Mouse (Mus musculus): Measurements from ENCODE around the gene Gm20538. TPM values are rescaled to one million over a fixed set of nuclear protein-coding genes. Genes with fewer than 3 reads are reported as not detected.

Gm20538 gene
- total RNA-seq (2014; fragmentation: Nextera tagmentation) (not detected in 2 replicates), total RNA-seq (2017) (not detected in 2 replicates), polyA plus RNA-seq (2012) (not detected in 2 replicates)

GRCm38 (mm10) chr19:44552731-44553130, at the start of gene Gm20538:
Gene Gm20538 (minus strand): TSS chr19:44552831.
- Histone ChIP-seq H3K27me3 (ENCODE audit: insufficient read depth, low read length) (no peaks in the 10 kb centered on the region), H3K9me3 (replicated peaks) (no peaks in the 10 kb centered on the region), H3K4me1 (ENCODE audit: insufficient read depth, low read depth, low read length) (peaks cover 20% of the 10 kb centered on the region), H3K36me3 (replicated peaks) (peaks cover 62% of the 10 kb centered on the region), H3K4me3 (ENCODE audit: low read depth, low read length) (peak within 1 kb of the TSS; percentile 30; the same call in 1 of the 2 replicates)
- DNase-seq (ENCODE audit: low spot score) = no peak
- no peak for ATAC-seq (ENCODE audit: extremely low read depth, insufficient number of reproducible peaks, low FRiP score, poor library complexity, severe bottlenecking)
- no peak for TF ChIP-seq TAL1 (conservative IDR thresholded peaks at IDR 0.05; ENCODE audit: low read depth, low read length)
- no peak for TF ChIP-seq CTCF (IDR thresholded peaks at IDR 0.05; ENCODE audit: low read depth, low read length)
- TF ChIP-seq POLR2AphosphoS5 (IDR thresholded peaks at IDR 0.05; ENCODE audit: insufficient replicate concordance, low read depth, low read length) = no peak

DNA sequence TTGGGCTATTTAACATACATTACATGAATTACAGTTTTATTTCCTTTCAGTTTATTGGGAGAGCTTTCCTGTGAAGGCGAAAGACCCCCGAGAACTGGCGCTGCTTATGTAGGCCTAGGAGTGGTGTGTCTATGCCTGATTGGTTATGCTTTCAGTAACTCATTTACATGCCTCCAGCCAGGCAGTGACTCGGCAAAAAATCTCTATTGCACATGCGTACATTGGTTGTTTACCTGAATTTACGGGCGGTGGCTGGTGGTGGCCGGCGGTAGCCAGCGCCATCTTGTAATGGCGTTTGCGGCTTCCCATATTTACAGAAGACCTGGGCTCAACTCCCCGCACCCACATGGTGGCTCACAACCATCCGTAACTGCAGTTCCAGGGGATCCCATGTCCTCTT, 41.5 kb upstream of the Gm20538 start:
- H3K27me3 ChIP-seq (ENCODE audit: insufficient read depth, low read length) = peaks cover 29% of the 10 kb centered on the region
- no peaks in the 10 kb centered on the region for H3K4me1 ChIP-seq (ENCODE audit: insufficient read depth, low read depth, low read length)
- DNase-seq (ENCODE audit: low spot score) = no peak
- H3K36me3 ChIP-seq (replicated peaks) = no peaks in the 10 kb centered on the region
- H3K4me3 ChIP-seq (ENCODE audit: low read depth, low read length) = no peak overlapping the region
- TF ChIP-seq CTCF (IDR thresholded peaks at IDR 0.05; ENCODE audit: low read depth, low read length) (no peak), POLR2AphosphoS5 (IDR thresholded peaks at IDR 0.05; ENCODE audit: insufficient replicate concordance, low read depth, low read length) (no peak)
- ATAC-seq (ENCODE audit: extremely low read depth, insufficient number of reproducible peaks, low FRiP score, poor library complexity, severe bottlenecking) = no peak
- peaks cover 3% of the 10 kb centered on the region for H3K9me3 ChIP-seq (replicated peaks)

DNA sequence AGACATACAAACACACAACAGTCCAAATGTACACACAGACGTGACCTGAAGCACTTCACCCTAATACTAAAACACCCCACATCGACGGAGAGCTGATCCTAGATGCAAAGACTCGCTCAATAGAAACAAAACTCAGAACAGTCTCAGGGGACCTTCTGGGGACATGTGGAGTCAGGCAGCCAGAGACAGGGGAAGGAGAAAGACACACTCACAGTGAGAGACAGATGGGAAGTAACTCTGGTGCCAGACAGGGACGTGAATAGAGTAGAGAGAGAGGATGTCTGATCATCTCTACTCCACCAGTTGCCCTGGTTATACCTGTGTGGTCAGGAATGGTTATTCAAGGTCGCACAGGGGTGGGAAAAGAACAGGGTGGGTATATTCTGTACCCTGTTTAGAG, 39.0 kb upstream of the Gm20538 start:
- no peaks in the 10 kb centered on the region for H3K4me1 ChIP-seq (ENCODE audit: insufficient read depth, low read depth, low read length)
- ATAC-seq (ENCODE audit: extremely low read depth, insufficient number of reproducible peaks, low FRiP score, poor library complexity, severe bottlenecking) (no peak), DNase-seq (ENCODE audit: low spot score) (no peak)
- peaks cover 13% of the 10 kb centered on the region for H3K27me3 ChIP-seq (ENCODE audit: insufficient read depth, low read length)
- no peak overlapping the region for H3K4me3 ChIP-seq (ENCODE audit: low read depth, low read length)
- H3K9me3 ChIP-seq (replicated peaks) = peaks cover 3% of the 10 kb centered on the region
- H3K36me3 ChIP-seq (replicated peaks) = no peaks in the 10 kb centered on the region
- TF ChIP-seq POLR2AphosphoS5 (IDR thresholded peaks at IDR 0.05; ENCODE audit: insufficient replicate concordance, low read depth, low read length) (no peak), CTCF (IDR thresholded peaks at IDR 0.05; ENCODE audit: low read depth, low read length) (no peak)

DNA sequence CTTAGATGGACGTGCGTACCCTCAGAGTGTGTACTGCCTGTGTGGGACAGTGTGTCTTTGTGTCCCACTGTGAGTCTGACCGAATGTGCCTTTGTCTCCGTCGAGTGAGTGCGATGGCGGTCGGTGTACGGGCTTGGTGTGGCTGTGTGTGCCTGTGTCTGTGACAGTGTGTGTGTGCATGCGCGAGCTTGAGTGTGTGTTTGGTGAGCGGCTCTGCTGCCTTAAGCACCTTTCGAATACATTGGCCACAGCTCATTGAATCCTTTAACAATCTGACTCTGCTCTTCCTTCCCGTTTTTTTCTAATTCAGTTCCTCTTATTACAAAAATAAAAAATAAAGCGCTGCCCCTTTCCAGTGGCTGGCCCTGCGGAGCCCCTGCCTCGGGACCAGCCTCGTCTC, 38.4 kb upstream of the Gm20538 start:
- ATAC-seq (ENCODE audit: extremely low read depth, insufficient number of reproducible peaks, low FRiP score, poor library complexity, severe bottlenecking) (no peak), DNase-seq (ENCODE audit: low spot score) (no peak)
- Histone ChIP-seq H3K27me3 (ENCODE audit: insufficient read depth, low read length) (peaks cover 12% of the 10 kb centered on the region), H3K4me3 (ENCODE audit: low read depth, low read length) (no peak overlapping the region), H3K4me1 (ENCODE audit: insufficient read depth, low read depth, low read length) (no peaks in the 10 kb centered on the region), H3K9me3 (replicated peaks) (peaks cover 3% of the 10 kb centered on the region), H3K36me3 (replicated peaks) (no peaks in the 10 kb centered on the region)
- TF ChIP-seq GATA2 (IDR thresholded peaks at IDR 0.05; ENCODE audit: borderline replicate concordance, low read depth, low read length) = no peak
- TF ChIP-seq TAL1 (conservative IDR thresholded peaks at IDR 0.05; ENCODE audit: low read depth, low read length) = no peak
- no peak for TF ChIP-seq GATA1 (IDR thresholded peaks at IDR 0.05; ENCODE audit: borderline replicate concordance, low read length)
- no peak for TF ChIP-seq POLR2AphosphoS5 (IDR thresholded peaks at IDR 0.05; ENCODE audit: insufficient replicate concordance, low read depth, low read length)
- no peak for TF ChIP-seq CTCF (IDR thresholded peaks at IDR 0.05; ENCODE audit: low read depth, low read length)

- Histone ChIP-seq H3K27me3 (ENCODE audit: insufficient read depth, low read length) (peaks cover 18% of the 10 kb centered on the region), H3K4me1 (ENCODE audit: insufficient read depth, low read depth, low read length) (no peaks in the 10 kb centered on the region), H3K9me3 (replicated peaks) (peaks cover 3% of the 10 kb centered on the region), H3K4me3 (ENCODE audit: low read depth, low read length) (no peak overlapping the region), H3K36me3 (replicated peaks) (no peaks in the 10 kb centered on the region)
- no peak for ATAC-seq (ENCODE audit: extremely low read depth, insufficient number of reproducible peaks, low FRiP score, poor library complexity, severe bottlenecking)
- no peak for DNase-seq (ENCODE audit: low spot score)
- TF ChIP-seq TAL1 (conservative IDR thresholded peaks at IDR 0.05; ENCODE audit: low read depth, low read length) (no peak), CTCF (IDR thresholded peaks at IDR 0.05; ENCODE audit: low read depth, low read length) (no peak), GATA1 (IDR thresholded peaks at IDR 0.05; ENCODE audit: borderline replicate concordance, low read length) (no peak), GATA2 (IDR thresholded peaks at IDR 0.05; ENCODE audit: borderline replicate concordance, low read depth, low read length) (no peak), POLR2AphosphoS5 (IDR thresholded peaks at IDR 0.05; ENCODE audit: insufficient replicate concordance, low read depth, low read length) (no peak)
Observed at GRCm38 (mm10) chr19:44589591-44590223, 37.1 kb upstream of the Gm20538 start.

GRCm38 (mm10) chr19:44588036-44588435, 35.4 kb upstream of the Gm20538 start:
- Histone ChIP-seq H3K27me3 (ENCODE audit: insufficient read depth, low read length) (peaks cover 18% of the 10 kb centered on the region), H3K4me3 (ENCODE audit: low read depth, low read length) (no peak overlapping the region), H3K36me3 (replicated peaks) (no peaks in the 10 kb centered on the region), H3K4me1 (ENCODE audit: insufficient read depth, low read depth, low read length) (no peaks in the 10 kb centered on the region), H3K9me3 (replicated peaks) (no peaks in the 10 kb centered on the region)
- ATAC-seq (ENCODE audit: extremely low read depth, insufficient number of reproducible peaks, low FRiP score, poor library complexity, severe bottlenecking) = no peak
- TF ChIP-seq GATA2 (IDR thresholded peaks at IDR 0.05; ENCODE audit: borderline replicate concordance, low read depth, low read length) (no peak), CTCF (IDR thresholded peaks at IDR 0.05; ENCODE audit: low read depth, low read length) (no peak), GATA1 (IDR thresholded peaks at IDR 0.05; ENCODE audit: borderline replicate concordance, low read length) (no peak), POLR2AphosphoS5 (IDR thresholded peaks at IDR 0.05; ENCODE audit: insufficient replicate concordance, low read depth, low read length) (no peak), TAL1 (conservative IDR thresholded peaks at IDR 0.05; ENCODE audit: low read depth, low read length) (no peak)
- no peak for DNase-seq (ENCODE audit: low spot score)
